Mouse (Mus musculus) small intestine, adult 10 weeks (tissue): ENCODE measurements around the gene Tas2r137. TPM values are rescaled to one million over a fixed set of nuclear protein-coding genes. Genes with fewer than 3 reads are reported as not detected.

ENCODE experiments used
- polyA plus RNA-seq: library from polyadenylated mRNA; stranded (reverse); fragments of 350-450 nt; fragmentation: Illumina TruSeq; extraction: RNeasy Lipid Tissue Mini Kit (QIAGEN cat#74804); gene quantifications from one replicate; pipeline ENCODE4 v1.2.3, GENCODE M21; 2014; ENCODE audit warnings: low replicate concordance

Tas2r137 gene
- polyA plus RNA-seq, result 0.41 TPM

GRCm38 (mm10) chr6:40490933-40491332, at the start of gene Tas2r137:
TSS of gene Tas2r137 (plus strand) at chr6:40491233.

GRCm38 (mm10) chr6:40470916-40471719, 19.9 kb upstream of the Tas2r137 start, which contains the start of gene Ssbp1:
TSS of gene Ssbp1 (plus strand) at chr6:40471352.

DNA sequence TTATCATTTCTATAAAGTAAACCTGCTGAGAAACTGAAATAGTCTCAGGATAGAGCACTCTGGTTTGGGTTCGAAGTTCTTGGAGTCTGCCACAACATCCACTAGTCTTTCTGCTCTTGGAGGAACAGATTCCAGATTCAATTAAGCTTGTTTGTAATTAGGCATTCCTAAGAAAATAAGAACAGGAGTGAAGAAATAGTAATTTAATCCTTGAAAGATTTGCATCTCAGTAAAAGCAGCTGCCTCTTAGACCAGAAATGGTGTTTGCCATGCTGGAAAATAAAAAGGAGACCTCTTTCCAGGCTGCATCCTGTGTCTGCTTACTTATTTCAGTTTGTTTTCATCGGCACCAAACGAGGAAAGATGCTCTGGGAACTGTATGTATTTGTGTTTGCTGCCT, 2.2 kb downstream of the Tas2r137 start, which contains the start of gene Tas2r108:
Tas2r108 (plus strand) TSS at position 301 of the 400 bp plus-strand sequence.

DNA sequence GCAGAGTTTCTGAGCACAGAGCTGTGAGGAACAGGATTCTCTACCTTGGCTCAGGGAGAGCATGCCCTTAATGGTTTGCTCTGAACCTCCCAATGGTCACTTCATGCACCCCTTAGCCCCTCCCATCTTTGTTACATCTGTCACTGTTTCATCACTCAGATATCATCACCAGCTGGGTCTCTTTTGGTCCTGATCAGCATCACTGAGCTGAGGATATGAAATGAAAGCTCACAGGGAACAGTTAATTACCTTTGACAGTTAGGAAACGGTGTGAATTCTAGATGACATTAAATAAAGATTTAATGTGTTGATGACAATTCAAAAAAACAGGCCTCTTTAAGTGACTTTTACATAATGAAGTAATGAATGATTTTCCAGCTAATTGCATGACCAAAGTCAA, 28.4 kb downstream of the Tas2r137 start, which contains the start of gene Prss37:
Prss37 (minus strand) TSS at position 101 of the 400 bp plus-strand sequence.

Other genes starting within 250 kb of the Tas2r137 start
- 6.0 TPM for gene Agk, start 166.1 kb upstream of the Tas2r137 start, polyA plus RNA-seq
- gene E330009J07Rik, start 55.1 kb upstream of the Tas2r137 start, polyA plus RNA-seq, result 12.2 TPM
- 0.63 TPM for gene Wee2, start 52.1 kb upstream of the Tas2r137 start, polyA plus RNA-seq
- 85.4 TPM for gene Ssbp1, start 19.9 kb upstream of the Tas2r137 start, polyA plus RNA-seq
- gene Tas2r108, start 2.3 kb downstream of the Tas2r137 start, polyA plus RNA-seq, result not detected
- not detected for gene Prss37, start 28.3 kb downstream of the Tas2r137 start, polyA plus RNA-seq
- gene Olfr461, start 63.8 kb downstream of the Tas2r137 start, polyA plus RNA-seq, result not detected
- not detected for gene Olfr460, start 78.3 kb downstream of the Tas2r137 start, polyA plus RNA-seq
- 6.9 TPM for gene Clec5a, start 94.6 kb downstream of the Tas2r137 start, polyA plus RNA-seq
- not detected for gene Tas2r138, start 122.1 kb downstream of the Tas2r137 start, polyA plus RNA-seq
- 3,128 TPM for gene Mgam, start 137.6 kb downstream of the Tas2r137 start, polyA plus RNA-seq